Mouse (Mus musculus) cortical plate, adult 2 months (tissue): Measurements from ENCODE around the gene Tex29.
"Not testable (repeated sequence)": the region's sequence is repeated elsewhere in the genome, so short reads cannot be mapped to it uniquely, and the experiment has no call there.

Experiments
- CTCF ChIP-seq: fragments of 200-500 bp; IDR thresholded peaks from 2 replicates; pipeline ENCODE4 v1.5.1; 2011; ENCODE audit warnings: mild to moderate bottlenecking, control low read depth, low read length; ENCODE audit not compliant: insufficient read depth; ENCODE audit errors: extremely low read depth
- POLR2A ChIP-seq: fragments of 200-500 bp; IDR thresholded peaks from 2 replicates; pipeline ENCODE4 v1.6.1; 2011; ENCODE audit warnings: mild to moderate bottlenecking, low read length, control low read depth; ENCODE audit not compliant: insufficient read depth; ENCODE audit errors: extremely low read depth

DNA sequence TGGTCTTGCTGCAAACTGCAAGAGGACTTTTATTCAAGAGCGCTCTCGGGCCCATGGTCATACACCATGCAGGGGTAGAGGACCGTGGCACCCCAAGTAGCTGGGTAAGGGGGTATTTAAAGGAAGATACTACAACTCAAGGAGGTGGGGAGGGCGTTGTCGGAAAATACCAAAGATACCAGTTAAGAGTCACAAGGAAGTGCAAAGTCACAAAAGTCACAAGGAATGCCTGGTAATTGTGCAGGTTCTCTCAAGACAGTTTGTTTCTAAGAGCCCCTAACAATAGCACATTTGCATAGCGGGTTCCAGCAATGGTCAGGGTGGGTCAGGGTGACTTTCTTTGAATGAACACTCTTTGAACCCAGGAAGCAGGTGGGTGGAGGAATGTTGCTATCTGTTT lies 34.0 kb downstream of the Tex29 start:
- not testable (repeated sequence) for TF ChIP-seq CTCF, POLR2A
